Mouse (Mus musculus): ENCODE measurements at regions not wholly inside any gene's neighbourhood (a gene's known extent, or its start where the extent isn't known, plus 50 kb on each side); places are given as distances from the start of the nearest gene placed in this dataset.

DNA sequence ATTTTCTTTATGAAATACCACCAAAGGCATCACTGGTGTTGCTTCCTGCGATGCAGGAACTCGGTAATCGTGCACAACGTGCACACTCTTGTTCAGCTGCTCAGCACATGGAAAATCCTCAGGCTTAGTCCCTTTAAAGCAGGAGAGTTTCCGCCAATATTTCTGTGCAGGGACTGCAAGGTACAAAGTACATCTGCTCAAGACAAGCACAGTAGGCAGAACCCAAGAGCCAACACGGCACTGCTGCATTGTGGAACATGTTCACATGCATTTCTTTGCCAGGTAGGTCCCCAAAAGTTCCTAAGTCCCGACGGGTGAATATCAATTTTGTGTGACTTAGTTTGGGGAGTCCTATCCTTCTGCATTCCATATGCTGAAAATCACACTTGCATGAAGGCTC lies 808.0 kb upstream of the Pou3f3 start:
- no peaks in the 10 kb centered on the region for H3K27me3 ChIP-seq (replicated peaks)
- no peaks in the 10 kb centered on the region for H3K36me3 ChIP-seq (replicated peaks; ENCODE audit: low read length)
- H3K4me3 ChIP-seq (replicated peaks) = no peak overlapping the region
- no peak for TF ChIP-seq GATA1 (IDR thresholded peaks at IDR 0.05; ENCODE audit: borderline replicate concordance, low read length)
- no peak for TF ChIP-seq FLI1 (IDR thresholded peaks at IDR 0.05; ENCODE audit: low read length)
- H3K9me3 ChIP-seq = peaks cover 10% of the 10 kb centered on the region; the same call in 1 of the 2 replicates
- H3K4me1 ChIP-seq = no peaks in the 10 kb centered on the region

DNA sequence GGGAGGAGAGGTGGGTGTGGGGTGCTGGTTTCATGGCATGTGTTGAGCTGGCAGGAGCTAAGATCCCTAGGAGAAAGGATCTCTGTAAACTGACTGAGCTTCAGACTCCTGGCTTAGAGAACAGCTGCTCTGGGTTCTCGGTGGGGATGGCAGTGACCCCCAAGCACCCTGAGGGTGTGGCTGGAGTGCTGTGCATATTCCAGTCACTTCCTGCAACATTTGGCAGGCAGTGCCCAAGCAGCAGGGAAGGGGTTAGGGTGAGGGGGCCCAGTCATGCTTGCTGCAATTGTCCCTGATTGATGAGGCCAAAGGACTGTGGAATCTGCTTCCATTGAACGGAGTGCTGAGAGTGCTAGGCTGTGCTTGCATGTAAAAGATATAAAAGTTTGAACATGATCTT lies 807.4 kb upstream of the Pou3f3 start:
- Histone ChIP-seq H3K9me3 (peaks cover 10% of the 10 kb centered on the region; the same call in 1 of the 2 replicates), H3K4me3 (replicated peaks) (no peak overlapping the region), H3K36me3 (replicated peaks; ENCODE audit: low read length) (no peaks in the 10 kb centered on the region), H3K4me1 (no peaks in the 10 kb centered on the region), H3K27me3 (replicated peaks) (no peaks in the 10 kb centered on the region)
- TF ChIP-seq FLI1 (IDR thresholded peaks at IDR 0.05; ENCODE audit: low read length) (no peak), GATA1 (IDR thresholded peaks at IDR 0.05; ENCODE audit: borderline replicate concordance, low read length) (no peak)

DNA sequence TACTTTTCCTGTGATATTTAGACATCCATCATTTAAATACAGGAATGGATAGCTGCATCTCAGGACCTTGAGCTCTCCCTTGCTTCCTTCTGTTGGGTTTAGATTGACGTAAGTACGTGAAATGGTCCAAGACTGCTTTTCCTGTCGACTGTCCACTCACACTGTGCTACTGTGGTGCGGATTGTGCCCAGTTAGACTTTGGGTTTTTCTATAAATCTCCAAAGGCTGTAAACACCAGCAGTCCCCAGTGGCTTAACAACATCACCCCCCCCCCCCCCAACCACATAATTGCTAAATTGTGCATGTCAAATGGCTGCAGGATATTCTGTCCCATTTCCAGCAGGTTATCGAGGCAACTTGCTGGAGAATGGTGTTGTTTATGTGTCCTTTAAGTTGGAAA lies 806.6 kb upstream of the Pou3f3 start:
- H3K27me3 ChIP-seq (replicated peaks) = no peaks in the 10 kb centered on the region
- TF ChIP-seq FLI1 (IDR thresholded peaks at IDR 0.05; ENCODE audit: low read length) (no peak), GATA1 (IDR thresholded peaks at IDR 0.05; ENCODE audit: borderline replicate concordance, low read length) (no peak)
- H3K4me1 ChIP-seq = no peaks in the 10 kb centered on the region
- no peak overlapping the region for H3K4me3 ChIP-seq (replicated peaks)
- H3K36me3 ChIP-seq (replicated peaks; ENCODE audit: low read length) = no peaks in the 10 kb centered on the region
- H3K9me3 ChIP-seq = peaks cover 14% of the 10 kb centered on the region; the same call in 1 of the 2 replicates

DNA sequence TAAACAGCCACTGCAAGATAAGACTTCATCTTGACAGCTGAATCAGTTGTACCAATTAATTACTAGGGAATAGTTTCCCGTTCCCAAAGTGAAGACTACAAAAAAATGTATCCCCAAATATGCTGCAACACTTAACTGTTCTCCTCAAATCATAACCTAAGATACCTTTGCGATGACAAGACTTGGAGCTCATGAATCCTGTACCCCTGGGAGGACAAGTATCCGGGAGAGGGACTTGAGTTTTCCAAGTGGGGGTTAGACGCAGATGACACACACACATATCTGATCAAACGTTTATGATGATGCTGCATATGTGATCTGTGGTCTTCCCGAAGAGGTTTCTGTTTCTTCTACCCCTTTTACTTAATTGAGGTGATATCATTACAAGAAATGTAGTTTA lies 805.6 kb upstream of the Pou3f3 start:
- Histone ChIP-seq H3K27me3 (replicated peaks) (no peaks in the 10 kb centered on the region), H3K9me3 (peaks cover 14% of the 10 kb centered on the region; the same call in 1 of the 2 replicates), H3K4me1 (no peaks in the 10 kb centered on the region), H3K4me3 (replicated peaks) (no peak overlapping the region), H3K36me3 (replicated peaks; ENCODE audit: low read length) (no peaks in the 10 kb centered on the region)
- no peak for TF ChIP-seq GATA1 (IDR thresholded peaks at IDR 0.05; ENCODE audit: borderline replicate concordance, low read length)
- no peak for TF ChIP-seq FLI1 (IDR thresholded peaks at IDR 0.05; ENCODE audit: low read length)

DNA sequence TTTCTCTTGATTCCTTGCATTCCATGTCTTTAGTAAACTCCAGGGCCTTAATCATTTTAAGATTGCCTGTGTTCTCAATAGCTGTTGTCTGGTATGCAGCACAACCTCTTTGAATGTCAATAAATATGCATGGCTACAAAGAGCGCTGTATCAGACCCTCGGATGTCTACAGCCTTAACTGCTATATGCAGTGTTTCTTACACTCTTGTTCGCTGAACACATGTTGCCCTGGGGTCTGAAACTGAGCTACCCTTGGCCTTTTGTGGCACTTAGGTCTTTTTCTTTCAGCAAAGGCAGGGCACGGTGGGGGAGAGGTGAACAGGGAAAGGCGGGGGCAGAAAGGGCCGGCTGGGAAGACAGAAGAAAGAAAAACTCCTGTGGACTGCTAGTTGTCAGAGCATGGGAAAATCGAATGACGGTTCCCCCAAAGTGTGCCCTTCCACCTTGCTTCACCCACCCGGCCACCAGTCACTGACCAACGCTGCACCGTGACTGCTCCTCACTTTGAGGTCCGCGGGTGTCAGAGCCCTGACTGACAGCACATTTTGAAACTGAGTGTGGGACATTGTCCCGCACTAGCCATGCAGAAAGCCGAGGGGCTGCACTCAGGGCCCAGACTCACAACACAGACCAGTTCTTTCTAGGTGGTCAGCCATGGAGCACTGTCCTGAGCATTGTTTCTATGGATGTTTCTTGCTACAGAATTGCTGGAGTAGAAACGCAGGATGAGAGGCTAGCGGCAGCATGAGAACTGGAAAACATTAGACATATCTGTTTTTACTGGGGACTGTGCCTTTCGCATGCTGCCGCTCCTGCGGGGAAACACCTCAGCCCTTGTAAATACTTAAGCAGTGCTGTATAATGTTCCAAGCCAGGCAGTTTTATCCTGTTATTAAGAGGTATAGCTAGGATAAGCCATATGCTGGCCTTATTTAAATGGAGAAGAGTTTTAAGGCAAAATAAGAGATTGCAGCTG lies 804.6 kb upstream of the Pou3f3 start:
- Histone ChIP-seq H3K36me3 (replicated peaks; ENCODE audit: low read length) (no peaks in the 10 kb centered on the region), H3K4me3 (replicated peaks) (no peak overlapping the region), H3K4me1 (no peaks in the 10 kb centered on the region), H3K9me3 (peaks cover 14% of the 10 kb centered on the region; the same call in 1 of the 2 replicates), H3K27me3 (replicated peaks) (no peaks in the 10 kb centered on the region)
- TF ChIP-seq GATA1 (IDR thresholded peaks at IDR 0.05; ENCODE audit: borderline replicate concordance, low read length) (no peak), FLI1 (IDR thresholded peaks at IDR 0.05; ENCODE audit: low read length) (no peak)

DNA sequence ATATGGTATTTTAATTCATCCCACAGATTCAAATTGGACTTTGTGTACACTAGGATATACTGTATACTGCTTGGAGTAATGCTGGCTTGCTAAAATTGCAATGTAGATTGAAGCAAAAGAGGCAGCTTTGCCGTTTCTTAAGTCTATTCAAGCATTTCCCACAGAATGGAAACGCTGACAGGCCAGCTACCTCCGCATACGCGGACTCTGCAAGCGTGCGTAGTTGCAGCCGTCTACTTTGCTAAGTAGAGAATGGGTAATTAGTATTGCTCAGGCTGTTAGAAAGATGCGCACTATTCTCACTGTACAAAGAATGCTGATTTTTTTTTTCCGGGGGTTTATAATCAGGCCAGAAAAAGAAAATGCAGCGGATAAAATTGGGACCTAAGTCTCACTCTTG lies 803.8 kb upstream of the Pou3f3 start:
- Histone ChIP-seq H3K36me3 (replicated peaks; ENCODE audit: low read length) (no peaks in the 10 kb centered on the region), H3K9me3 (peaks cover 14% of the 10 kb centered on the region; the same call in 1 of the 2 replicates), H3K4me3 (replicated peaks) (no peak overlapping the region), H3K27me3 (replicated peaks) (no peaks in the 10 kb centered on the region), H3K4me1 (no peaks in the 10 kb centered on the region)
- TF ChIP-seq GATA1 (IDR thresholded peaks at IDR 0.05; ENCODE audit: borderline replicate concordance, low read length) (no peak), FLI1 (IDR thresholded peaks at IDR 0.05; ENCODE audit: low read length) (no peak)

DNA sequence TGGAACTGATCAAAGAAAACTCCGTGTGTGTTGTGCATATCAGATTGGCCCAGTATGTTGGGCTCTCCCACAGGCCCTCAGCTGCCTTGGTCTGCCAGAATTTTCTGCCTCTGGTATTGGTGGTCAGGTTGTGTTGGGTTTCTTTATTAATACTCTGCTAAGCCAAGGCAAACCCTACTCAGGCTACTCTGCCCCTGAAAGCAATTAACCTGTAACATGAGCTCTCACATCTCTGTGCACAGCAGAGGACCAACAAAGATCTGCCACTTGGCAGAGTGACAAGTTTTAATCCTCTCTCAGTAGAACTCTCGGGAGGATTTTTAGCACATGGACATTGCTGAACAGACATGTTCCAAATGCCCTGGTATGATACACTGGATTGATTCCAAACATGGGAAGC lies 803.2 kb upstream of the Pou3f3 start:
- H3K4me3 ChIP-seq (replicated peaks) = no peak overlapping the region
- H3K36me3 ChIP-seq (replicated peaks; ENCODE audit: low read length) = no peaks in the 10 kb centered on the region
- TF ChIP-seq FLI1 (IDR thresholded peaks at IDR 0.05; ENCODE audit: low read length) = no peak
- TF ChIP-seq GATA1 (IDR thresholded peaks at IDR 0.05; ENCODE audit: borderline replicate concordance, low read length) = no peak
- no peaks in the 10 kb centered on the region for H3K4me1 ChIP-seq
- no peaks in the 10 kb centered on the region for H3K27me3 ChIP-seq (replicated peaks)
- H3K9me3 ChIP-seq = peaks cover 14% of the 10 kb centered on the region; the same call in 1 of the 2 replicates

DNA sequence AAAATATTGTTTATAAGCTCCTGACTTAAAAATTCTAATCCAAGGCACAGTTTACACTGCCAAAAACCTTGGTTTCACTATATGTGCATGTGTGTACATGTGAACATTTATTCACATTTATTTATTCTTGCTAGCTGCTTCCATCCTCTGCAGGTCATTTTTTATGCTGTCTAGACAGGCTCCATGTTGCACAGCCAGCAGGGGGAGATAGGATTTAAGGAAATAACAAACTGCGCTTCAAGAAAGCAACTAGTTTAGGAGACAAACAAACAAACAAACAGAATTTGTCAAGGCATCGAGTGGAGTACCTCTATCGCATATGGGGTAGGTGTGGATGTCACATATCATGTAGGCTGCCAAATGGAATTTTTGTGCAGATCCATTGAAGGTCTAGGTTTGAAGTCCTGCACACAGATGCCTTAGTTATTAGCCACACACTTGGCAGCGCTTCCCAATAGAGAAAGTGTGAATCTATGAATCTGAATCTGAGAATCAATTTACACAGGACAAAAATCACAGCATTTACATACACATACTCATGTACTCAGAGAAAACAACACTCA lies 797.7 kb upstream of the Pou3f3 start:
- no peak overlapping the region for H3K4me3 ChIP-seq (replicated peaks)
- H3K27me3 ChIP-seq (replicated peaks) = no peaks in the 10 kb centered on the region
- no peaks in the 10 kb centered on the region for H3K4me1 ChIP-seq
- TF ChIP-seq GATA1 (IDR thresholded peaks at IDR 0.05; ENCODE audit: borderline replicate concordance, low read length) = no peak
- no peak for TF ChIP-seq FLI1 (IDR thresholded peaks at IDR 0.05; ENCODE audit: low read length)
- peaks cover 6% of the 10 kb centered on the region; the same call in 1 of the 2 replicates for H3K9me3 ChIP-seq
- no peaks in the 10 kb centered on the region for H3K36me3 ChIP-seq (replicated peaks; ENCODE audit: low read length)

DNA sequence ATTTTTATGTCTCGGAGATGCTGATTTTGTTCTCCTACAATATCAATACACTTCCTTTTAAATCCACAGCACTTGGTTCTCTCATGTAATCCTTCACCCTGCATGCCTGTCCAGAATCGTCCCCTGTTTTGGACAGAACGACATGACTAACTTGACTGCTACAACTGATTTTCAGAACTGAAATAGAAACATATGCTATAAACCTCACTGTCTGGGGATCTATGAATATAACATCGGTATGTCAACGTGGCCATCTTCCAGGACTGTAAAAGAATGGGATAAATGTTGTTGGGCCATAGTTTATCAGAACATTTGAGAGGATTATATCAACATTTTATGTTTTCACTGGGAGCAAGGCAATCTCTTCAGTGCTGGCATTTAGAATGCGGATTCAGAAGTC lies 795.2 kb upstream of the Pou3f3 start:
- Histone ChIP-seq H3K27me3 (replicated peaks) (no peaks in the 10 kb centered on the region), H3K36me3 (replicated peaks; ENCODE audit: low read length) (no peaks in the 10 kb centered on the region), H3K4me1 (no peaks in the 10 kb centered on the region), H3K9me3 (peaks cover 2% of the 10 kb centered on the region; the same call in 1 of the 2 replicates), H3K4me3 (replicated peaks) (no peak overlapping the region)
- TF ChIP-seq GATA1 (IDR thresholded peaks at IDR 0.05; ENCODE audit: borderline replicate concordance, low read length) (no peak), FLI1 (IDR thresholded peaks at IDR 0.05; ENCODE audit: low read length) (no peak)

DNA sequence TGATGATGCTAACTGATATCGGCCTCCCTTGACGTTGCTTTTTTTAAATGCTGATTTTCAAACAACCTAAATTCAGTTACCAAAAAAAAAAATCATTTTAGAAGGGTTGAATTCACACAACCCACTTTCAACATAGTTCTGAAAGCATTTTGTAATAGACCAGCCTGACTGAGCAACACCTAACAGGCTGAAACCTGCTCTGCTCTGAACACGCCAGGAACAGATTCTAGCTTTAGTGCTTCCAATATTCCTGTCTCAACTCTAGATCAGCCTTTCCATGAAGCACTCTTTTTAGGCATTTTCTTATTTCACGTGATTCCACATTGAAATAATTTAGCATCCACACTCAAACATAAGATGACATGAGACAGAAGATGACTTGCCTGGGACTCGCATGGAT lies 789.6 kb upstream of the Pou3f3 start:
- TF ChIP-seq GATA1 (IDR thresholded peaks at IDR 0.05; ENCODE audit: borderline replicate concordance, low read length) = no peak
- TF ChIP-seq FLI1 (IDR thresholded peaks at IDR 0.05; ENCODE audit: low read length) = no peak
- H3K9me3 ChIP-seq = peaks cover 3% of the 10 kb centered on the region; the same call in 1 of the 2 replicates
- no peak overlapping the region for H3K4me3 ChIP-seq (replicated peaks)
- H3K36me3 ChIP-seq (replicated peaks; ENCODE audit: low read length) = no peaks in the 10 kb centered on the region
- no peaks in the 10 kb centered on the region for H3K27me3 ChIP-seq (replicated peaks)
- no peaks in the 10 kb centered on the region for H3K4me1 ChIP-seq
